Mouse (Mus musculus): Measurements from ENCODE around the gene Tfb2m. TPM values are rescaled to one million over a fixed set of nuclear protein-coding genes. Genes with fewer than 3 reads are reported as not detected.

Tfb2m gene
- polyA plus RNA-seq, 1 experiment from 2014 or later: 31.1 TPM

GRCm38 (mm10) chr1:179578625-179579024 is 32.6 kb upstream of the Tfb2m start:
- Histone ChIP-seq H3K27ac (no peak overlapping the region), H3K4me2 (replicated peaks) (no peak overlapping the region), H3K4me3 (no peak overlapping the region), H3K36me3 (peaks cover 14% of the 10 kb centered on the region; the same call in 1 of the 2 replicates), H3K4me1 (peaks cover 2% of the 10 kb centered on the region; the same call in 1 of the 2 replicates), H3K9me3 (no peaks in the 10 kb centered on the region), H3K9ac (no peak overlapping the region), H3K27me3 (no peaks in the 10 kb centered on the region)
- 77% methylated on average over 6 of the region's 6 CpGs for WGBS
- no peak for ATAC-seq (ENCODE audit: insufficient number of reproducible peaks, insufficient read depth, low FRiP score, low TSS enrichment)

GRCm38 (mm10) chr1:179573650-179574206 is 27.7 kb upstream of the Tfb2m start:
- WGBS: 73% methylated on average over 6 of the region's 6 CpGs
- Histone ChIP-seq H3K4me1 (peaks cover 6% of the 10 kb centered on the region; the same call in 1 of the 2 replicates), H3K9me3 (no peaks in the 10 kb centered on the region), H3K4me2 (replicated peaks) (no peak overlapping the region), H3K4me3 (no peak overlapping the region), H3K27me3 (no peaks in the 10 kb centered on the region), H3K27ac (no peak overlapping the region), H3K36me3 (0 out of 2 replicates have a peak, but pooled peaks cover under 1% of the 10 kb centered on the region), H3K9ac (no peak overlapping the region)
- ATAC-seq (ENCODE audit: insufficient number of reproducible peaks, insufficient read depth, low FRiP score, low TSS enrichment): no peak

GRCm38 (mm10) chr1:179571686-179572085 is 25.6 kb upstream of the Tfb2m start:
- Histone ChIP-seq H3K27me3 (no peaks in the 10 kb centered on the region), H3K4me3 (no peak overlapping the region), H3K9me3 (no peaks in the 10 kb centered on the region), H3K36me3 (no peaks in the 10 kb centered on the region), H3K4me2 (replicated peaks) (no peak overlapping the region), H3K4me1 (peaks cover 23% of the 10 kb centered on the region), H3K9ac (no peak overlapping the region), H3K27ac (no peak overlapping the region)
- 74% methylated on average over 4 of the region's 4 CpGs for WGBS
- no peak for ATAC-seq (ENCODE audit: insufficient number of reproducible peaks, insufficient read depth, low FRiP score, low TSS enrichment)

- H3K4me2 ChIP-seq (replicated peaks): no peak overlapping the region
- ATAC-seq (ENCODE audit: insufficient number of reproducible peaks, insufficient read depth, low FRiP score, low TSS enrichment): no peak
- H3K9me3 ChIP-seq: no peaks in the 10 kb centered on the region
- no peaks in the 10 kb centered on the region for H3K27me3 ChIP-seq
- 92% methylated on average over 1 of the region's 1 CpGs for WGBS
- no peak overlapping the region for H3K4me3 ChIP-seq
- H3K4me1 ChIP-seq: peaks cover 23% of the 10 kb centered on the region
- no peak overlapping the region for H3K27ac ChIP-seq
- H3K9ac ChIP-seq: no peak overlapping the region
- no peaks in the 10 kb centered on the region for H3K36me3 ChIP-seq
These were observed 24.4 kb upstream of the Tfb2m start for GRCm38 (mm10) chr1:179570482-179570881.

DNA sequence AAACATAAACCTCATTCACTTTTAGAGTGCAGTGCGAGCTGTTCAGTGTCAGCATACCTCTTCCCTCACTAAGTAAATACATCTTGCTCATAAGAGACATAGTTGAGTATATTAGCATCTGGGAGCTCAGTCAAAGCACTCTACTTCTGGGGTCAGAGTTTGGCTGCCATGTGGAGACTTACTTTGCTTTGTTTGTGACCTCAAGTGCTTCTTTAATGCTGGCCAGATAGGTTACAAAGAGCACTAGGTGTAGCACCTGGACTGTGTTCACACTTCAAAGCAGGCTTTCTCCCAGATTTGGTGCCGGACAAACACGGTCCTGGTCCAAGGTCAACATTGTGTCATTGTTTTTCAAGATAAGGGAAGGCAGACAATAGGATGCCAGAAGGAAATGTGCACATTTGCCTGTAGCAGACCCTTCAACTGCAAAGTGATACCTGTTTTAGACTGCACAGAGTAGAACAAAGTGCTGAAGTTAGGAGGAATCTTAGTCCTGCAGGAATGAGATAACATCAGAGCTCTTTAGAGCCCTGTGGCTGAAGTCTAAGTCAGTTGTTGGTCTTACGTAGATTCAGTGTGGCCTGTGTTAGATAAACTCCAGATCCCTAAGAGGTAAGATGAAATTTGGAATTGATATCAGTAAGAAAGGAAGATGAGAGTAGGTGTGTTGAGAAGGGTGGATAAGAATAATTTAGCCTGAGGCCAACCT is 22.8 kb upstream of the Tfb2m start:
- no peak for ATAC-seq (ENCODE audit: insufficient number of reproducible peaks, insufficient read depth, low FRiP score, low TSS enrichment)
- 65% methylated on average over 4 of the region's 4 CpGs for WGBS
- no peaks in the 10 kb centered on the region for H3K27me3 ChIP-seq
- no peaks in the 10 kb centered on the region for H3K9me3 ChIP-seq
- H3K9ac ChIP-seq: no peak overlapping the region
- H3K4me3 ChIP-seq: no peak overlapping the region
- H3K27ac ChIP-seq: 0 out of 2 replicates have a peak overlapping the region, but pooled peaks have one; percentile 3
- peaks cover 26% of the 10 kb centered on the region for H3K4me1 ChIP-seq
- no peaks in the 10 kb centered on the region for H3K36me3 ChIP-seq
- no peak overlapping the region for H3K4me2 ChIP-seq (replicated peaks)

DNA sequence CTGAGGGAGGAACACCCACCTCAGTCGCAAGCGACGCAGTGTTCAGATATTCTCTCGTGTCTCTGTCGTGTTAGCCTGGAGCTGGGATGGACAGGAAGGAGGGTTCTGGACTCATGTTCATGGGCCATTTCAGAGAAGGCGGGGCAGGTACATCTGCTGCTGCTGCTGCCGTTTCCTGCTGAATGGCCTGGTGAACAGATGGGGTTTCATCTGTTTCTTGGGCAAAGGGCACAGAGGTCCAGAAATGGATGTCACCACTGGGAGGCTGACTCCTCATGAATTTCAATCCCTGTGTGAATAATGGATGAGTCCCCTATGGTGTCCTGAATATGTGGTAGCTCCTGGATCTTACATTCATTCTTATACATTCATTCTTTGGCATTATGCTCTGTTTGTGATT is 21.5 kb upstream of the Tfb2m start:
- no peak for ATAC-seq (ENCODE audit: insufficient number of reproducible peaks, insufficient read depth, low FRiP score, low TSS enrichment)

DNA sequence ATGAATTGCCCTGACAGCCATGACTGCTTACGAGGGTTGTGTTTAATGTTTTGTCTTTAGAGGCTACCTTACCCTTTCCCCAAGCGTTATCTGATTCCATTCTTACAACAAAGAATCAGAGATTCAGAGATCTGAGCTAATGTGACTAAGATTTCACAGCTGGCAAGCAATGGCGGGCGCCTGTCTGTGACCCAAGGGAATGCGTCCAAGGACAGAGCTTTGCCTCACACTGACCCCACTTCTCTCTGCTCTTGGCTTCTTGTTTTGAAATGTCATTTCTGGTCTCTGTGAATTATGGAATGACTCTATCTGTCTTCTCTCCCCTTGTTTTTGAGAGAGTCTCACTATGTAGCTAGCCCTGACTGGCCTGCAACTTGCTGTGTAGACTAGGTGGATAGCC is 17.9 kb upstream of the Tfb2m start:
- H3K27me3 ChIP-seq: no peaks in the 10 kb centered on the region
- ATAC-seq (ENCODE audit: insufficient number of reproducible peaks, insufficient read depth, low FRiP score, low TSS enrichment): no peak
- H3K4me1 ChIP-seq: peaks cover 30% of the 10 kb centered on the region
- 0 out of 2 replicates have a peak overlapping the region, but pooled peaks have one; percentile 31 for H3K27ac ChIP-seq
- no peaks in the 10 kb centered on the region for H3K9me3 ChIP-seq
- no peak overlapping the region for H3K4me3 ChIP-seq
- H3K9ac ChIP-seq: no peak overlapping the region
- H3K4me2 ChIP-seq (replicated peaks): no peak overlapping the region
- no peaks in the 10 kb centered on the region for H3K36me3 ChIP-seq
- 59% methylated on average over 5 of the region's 5 CpGs for WGBS

More for the DNA sequence above, 21.5 kb upstream of the Tfb2m start:
- Histone ChIP-seq H3K4me2 (replicated peaks) (no peak overlapping the region), H3K4me3 (no peak overlapping the region), H3K36me3 (no peaks in the 10 kb centered on the region), H3K27me3 (no peaks in the 10 kb centered on the region), H3K9ac (no peak overlapping the region), H3K4me1 (peaks cover 31% of the 10 kb centered on the region), H3K9me3 (no peaks in the 10 kb centered on the region), H3K27ac (0 out of 2 replicates have a peak overlapping the region, but pooled peaks have one; percentile 55)
- 52% methylated on average over 7 of the region's 7 CpGs for WGBS

DNA sequence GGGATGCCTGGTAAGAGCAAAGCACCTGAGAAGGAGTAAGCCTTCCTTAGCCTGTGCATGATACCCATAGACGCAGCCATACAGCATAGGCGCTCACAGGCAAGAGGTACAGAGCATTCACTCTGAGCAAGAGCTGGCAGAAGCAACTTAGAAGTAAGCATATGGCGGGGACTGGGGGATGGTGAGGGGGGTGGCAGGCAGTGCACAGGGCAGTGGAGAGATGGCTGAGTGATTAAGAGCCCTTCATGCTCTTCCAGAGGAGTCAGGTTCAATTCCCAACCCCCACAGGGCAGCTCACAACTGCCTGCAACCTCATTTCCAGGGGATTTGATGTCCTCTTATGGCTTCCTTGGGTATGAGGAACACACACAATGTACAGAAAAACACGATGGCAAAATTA is 17.1 kb upstream of the Tfb2m start:
- no peak overlapping the region for H3K4me3 ChIP-seq
- H3K27me3 ChIP-seq: no peaks in the 10 kb centered on the region
- no peaks in the 10 kb centered on the region for H3K9me3 ChIP-seq
- no peak overlapping the region for H3K9ac ChIP-seq
- ATAC-seq (ENCODE audit: insufficient number of reproducible peaks, insufficient read depth, low FRiP score, low TSS enrichment): no peak
- H3K27ac ChIP-seq: no peak overlapping the region
- H3K4me2 ChIP-seq (replicated peaks): no peak overlapping the region
- peaks cover 24% of the 10 kb centered on the region for H3K4me1 ChIP-seq
- H3K36me3 ChIP-seq: no peaks in the 10 kb centered on the region
- WGBS: 88% methylated on average over 4 of the region's 4 CpGs

GRCm38 (mm10) chr1:179560845-179561430 is 14.9 kb upstream of the Tfb2m start:
- Histone ChIP-seq H3K27me3 (no peaks in the 10 kb centered on the region), H3K27ac (no peak overlapping the region), H3K36me3 (no peaks in the 10 kb centered on the region), H3K4me1 (peaks cover 15% of the 10 kb centered on the region), H3K4me2 (replicated peaks) (no peak overlapping the region), H3K4me3 (no peak overlapping the region), H3K9ac (no peak overlapping the region), H3K9me3 (no peaks in the 10 kb centered on the region)
- no peak for ATAC-seq (ENCODE audit: insufficient number of reproducible peaks, insufficient read depth, low FRiP score, low TSS enrichment)
- 77% methylated on average over 6 of the region's 6 CpGs for WGBS

GRCm38 (mm10) chr1:179559446-179560194 is 13.6 kb upstream of the Tfb2m start:
- ATAC-seq (ENCODE audit: insufficient number of reproducible peaks, insufficient read depth, low FRiP score, low TSS enrichment): no peak
- H3K27me3 ChIP-seq: no peaks in the 10 kb centered on the region
- H3K27ac ChIP-seq: no peak overlapping the region
- H3K4me3 ChIP-seq: no peak overlapping the region
- no peak overlapping the region for H3K4me2 ChIP-seq (replicated peaks)
- 67% methylated on average over 11 of the region's 11 CpGs for WGBS
- no peaks in the 10 kb centered on the region for H3K9me3 ChIP-seq
- H3K4me1 ChIP-seq: peaks cover 15% of the 10 kb centered on the region
- H3K9ac ChIP-seq: no peak overlapping the region
- no peaks in the 10 kb centered on the region for H3K36me3 ChIP-seq

DNA sequence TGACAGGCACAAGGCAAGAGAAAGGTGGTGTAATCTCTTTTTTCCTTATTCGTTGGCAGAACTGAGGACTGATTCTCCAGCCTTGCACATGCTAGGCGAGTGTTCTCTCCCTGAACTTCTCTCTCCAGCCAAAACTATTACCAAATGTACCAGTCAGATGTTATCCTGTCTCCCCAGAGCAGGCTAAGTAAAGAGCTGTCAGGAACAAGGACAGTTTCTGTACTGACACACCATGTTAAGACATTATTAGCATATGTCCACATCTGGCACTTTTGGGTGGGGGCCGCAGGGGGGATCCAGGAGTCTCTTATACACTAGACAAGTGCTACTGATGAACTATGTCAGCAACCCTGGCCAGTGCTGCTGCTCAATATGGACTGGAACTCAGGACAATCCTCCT is 10.9 kb upstream of the Tfb2m start:
- no peak for ATAC-seq (ENCODE audit: insufficient number of reproducible peaks, insufficient read depth, low FRiP score, low TSS enrichment)
- Histone ChIP-seq H3K27me3 (no peaks in the 10 kb centered on the region), H3K4me1 (peaks cover 5% of the 10 kb centered on the region; the same call in 1 of the 2 replicates), H3K36me3 (no peaks in the 10 kb centered on the region), H3K9me3 (no peaks in the 10 kb centered on the region), H3K4me3 (no peak overlapping the region), H3K9ac (no peak overlapping the region), H3K27ac (no peak overlapping the region), H3K4me2 (replicated peaks) (no peak overlapping the region)
- whole genome bisulfite sequencing: 87% methylated on average over 3 of the region's 3 CpGs

All from embryonic facial prominence, embryonic 12.5 days (tissue).